Mouse (Mus musculus): ENCODE results near the gene Adk. TPM values are rescaled to one million over a fixed set of nuclear protein-coding genes. Genes with fewer than 3 reads are reported as not detected.

Gene Adk
- polyA plus RNA-seq, 1 experiment from 2014 or later, result 230 TPM

DNA sequence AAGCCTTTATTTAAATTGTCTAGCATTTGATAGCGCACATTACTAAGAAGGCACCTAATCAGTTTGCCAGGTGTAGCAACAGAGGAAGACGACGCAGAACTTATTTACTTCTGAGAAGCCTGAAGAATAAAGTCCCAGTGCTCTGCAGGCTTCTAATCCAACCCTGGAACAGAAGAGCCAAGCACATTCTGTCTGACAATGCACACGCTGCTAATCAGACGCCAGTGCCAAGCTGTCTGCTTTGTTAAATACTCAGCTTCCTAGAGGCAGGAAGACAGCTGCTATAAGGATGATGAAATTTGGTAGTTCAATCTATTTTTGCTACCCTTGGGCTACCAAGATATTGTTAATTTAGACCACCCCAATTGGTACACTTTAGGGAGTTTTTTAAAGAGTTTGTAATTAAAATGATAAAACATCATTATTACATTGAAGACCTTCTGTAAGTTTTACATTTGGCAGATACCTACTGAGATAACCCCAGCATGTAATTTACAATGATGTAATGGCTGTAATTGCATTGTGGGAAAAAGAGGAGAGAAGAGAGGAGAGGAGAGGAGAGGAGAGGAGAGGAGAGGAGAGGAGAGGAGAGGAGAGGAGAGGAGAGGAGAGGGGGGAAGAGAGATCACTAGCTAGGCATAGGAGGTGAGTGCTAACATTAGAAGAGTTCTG lies 201.1 kb downstream of the Adk start:
- no peaks in the 10 kb centered on the region for H3K36me3 ChIP-seq
- H3K9ac ChIP-seq, result no peak overlapping the region
- H3K27ac ChIP-seq, result no peak overlapping the region
- H3K4me3 ChIP-seq (replicated peaks), result no peak overlapping the region
- WGBS, result 61% methylated on average over 5 of the region's 5 CpGs
- H3K4me2 ChIP-seq (replicated peaks), result no peak overlapping the region
- no peak for ATAC-seq
- H3K9me3 ChIP-seq, result no peaks in the 10 kb centered on the region
- no peaks in the 10 kb centered on the region for H3K27me3 ChIP-seq (replicated peaks)
- H3K4me1 ChIP-seq (replicated peaks), result no peaks in the 10 kb centered on the region

DNA sequence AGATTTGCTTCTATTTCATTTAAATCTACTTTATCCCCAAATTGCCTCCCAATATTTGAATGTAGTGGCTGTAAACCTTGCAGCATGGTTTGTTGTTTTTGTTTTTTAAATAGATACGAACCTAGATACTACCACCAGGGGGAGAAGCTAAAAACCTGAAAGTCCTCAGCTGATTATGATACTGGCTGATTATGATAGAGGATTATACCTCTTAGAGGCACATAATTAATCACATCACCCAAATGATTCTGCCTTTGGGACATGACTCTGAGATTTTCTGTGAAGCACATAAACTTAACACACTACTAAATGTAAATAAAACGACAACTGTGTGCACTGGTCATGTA lies 201.6 kb downstream of the Adk start:
- no peak overlapping the region for H3K4me2 ChIP-seq (replicated peaks)
- 85% methylated on average over 2 of the region's 2 CpGs for WGBS
- ATAC-seq, result no peak

DNA sequence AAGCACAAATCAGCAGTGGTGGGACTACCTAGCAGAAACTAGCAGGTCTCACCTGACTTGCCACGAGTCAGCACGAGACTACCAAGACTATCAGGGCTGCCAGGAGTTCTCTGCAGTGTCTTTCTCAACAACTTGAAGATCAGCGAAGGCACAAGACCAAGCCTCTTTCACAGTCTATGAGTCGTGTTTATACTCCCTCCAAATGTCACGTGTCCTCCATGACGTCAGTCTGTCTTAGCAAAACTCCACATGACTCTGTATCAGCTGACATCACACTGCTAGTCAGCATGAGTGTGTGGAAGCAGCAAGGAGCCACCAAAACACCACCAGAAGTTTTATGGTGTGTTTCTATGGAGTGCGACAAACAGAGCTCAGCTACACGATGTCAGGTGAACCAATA lies 215.9 kb downstream of the Adk start:
- Histone ChIP-seq H3K27ac (no peak overlapping the region), H3K27me3 (replicated peaks) (no peaks in the 10 kb centered on the region), H3K4me1 (replicated peaks) (no peaks in the 10 kb centered on the region; the same call in 1 of the 2 replicates), H3K4me2 (replicated peaks) (no peak overlapping the region), H3K36me3 (no peaks in the 10 kb centered on the region), H3K9me3 (no peaks in the 10 kb centered on the region), H3K4me3 (replicated peaks) (no peak overlapping the region), H3K9ac (no peak overlapping the region)
- ATAC-seq, result no peak
- WGBS, result 86% methylated on average over 8 of the region's 8 CpGs

More for the DNA sequence above, 201.6 kb downstream of the Adk start:
- Histone ChIP-seq H3K27me3 (replicated peaks) (no peaks in the 10 kb centered on the region), H3K36me3 (no peaks in the 10 kb centered on the region), H3K4me1 (replicated peaks) (no peaks in the 10 kb centered on the region), H3K4me3 (replicated peaks) (no peak overlapping the region), H3K27ac (no peak overlapping the region), H3K9ac (no peak overlapping the region), H3K9me3 (no peaks in the 10 kb centered on the region)

DNA sequence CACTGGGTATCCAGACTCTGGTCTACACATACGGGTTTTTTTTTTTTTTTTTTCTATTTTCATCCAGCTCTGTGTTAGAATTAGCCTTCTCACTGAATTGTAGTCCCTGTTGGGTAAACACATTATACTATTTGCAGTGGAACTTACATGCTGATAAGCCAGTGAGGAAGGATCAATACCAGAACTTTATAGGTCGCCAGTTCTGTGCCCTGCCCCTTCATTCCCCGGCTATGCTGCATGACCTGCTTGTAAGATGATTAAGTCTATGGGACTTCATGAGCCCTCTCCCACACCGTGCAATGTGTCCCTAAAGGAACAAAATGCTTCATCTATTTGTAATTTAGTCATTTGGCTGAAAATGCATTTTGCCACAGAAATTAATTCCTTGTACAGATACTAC lies 219.1 kb downstream of the Adk start:
- H3K4me3 ChIP-seq (replicated peaks), result no peak overlapping the region
- no peak overlapping the region for H3K4me2 ChIP-seq (replicated peaks)
- WGBS, result 61% methylated on average over 4 of the region's 4 CpGs
- H3K4me1 ChIP-seq (replicated peaks), result no peaks in the 10 kb centered on the region; the same call in 1 of the 2 replicates
- no peaks in the 10 kb centered on the region for H3K36me3 ChIP-seq
- H3K9me3 ChIP-seq, result no peaks in the 10 kb centered on the region
- no peak overlapping the region for H3K9ac ChIP-seq
- ATAC-seq, result peak; percentile 55
- no peak overlapping the region for H3K27ac ChIP-seq
- H3K27me3 ChIP-seq (replicated peaks), result no peaks in the 10 kb centered on the region

DNA sequence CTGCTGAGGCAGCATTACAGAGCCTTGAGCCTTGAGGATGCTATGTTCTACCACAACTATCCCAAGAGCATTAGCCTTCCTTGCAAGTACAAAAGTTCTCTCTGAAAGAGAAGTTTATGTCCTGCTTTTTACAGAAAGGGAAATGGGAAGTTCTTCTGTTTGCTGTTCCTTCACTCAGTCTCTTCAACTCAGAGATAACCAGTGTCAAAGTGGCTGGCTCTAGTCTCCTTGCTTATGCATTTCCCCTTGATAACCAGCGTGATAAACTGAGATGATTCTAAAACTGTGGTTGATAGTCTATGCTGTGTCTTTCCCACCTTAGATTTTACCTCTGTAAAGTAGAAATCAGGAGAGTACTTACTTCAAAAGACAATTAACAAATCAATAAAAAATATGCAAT lies 223.4 kb downstream of the Adk start:
- Histone ChIP-seq H3K27ac (no peak overlapping the region), H3K4me3 (replicated peaks) (no peak overlapping the region), H3K27me3 (replicated peaks) (no peaks in the 10 kb centered on the region), H3K4me1 (replicated peaks) (no peaks in the 10 kb centered on the region; the same call in 1 of the 2 replicates), H3K9me3 (no peaks in the 10 kb centered on the region), H3K4me2 (replicated peaks) (no peak overlapping the region), H3K9ac (no peak overlapping the region), H3K36me3 (no peaks in the 10 kb centered on the region)
- WGBS, result 69% methylated on average over 1 of the region's 1 CpGs
- ATAC-seq, result no peak

DNA sequence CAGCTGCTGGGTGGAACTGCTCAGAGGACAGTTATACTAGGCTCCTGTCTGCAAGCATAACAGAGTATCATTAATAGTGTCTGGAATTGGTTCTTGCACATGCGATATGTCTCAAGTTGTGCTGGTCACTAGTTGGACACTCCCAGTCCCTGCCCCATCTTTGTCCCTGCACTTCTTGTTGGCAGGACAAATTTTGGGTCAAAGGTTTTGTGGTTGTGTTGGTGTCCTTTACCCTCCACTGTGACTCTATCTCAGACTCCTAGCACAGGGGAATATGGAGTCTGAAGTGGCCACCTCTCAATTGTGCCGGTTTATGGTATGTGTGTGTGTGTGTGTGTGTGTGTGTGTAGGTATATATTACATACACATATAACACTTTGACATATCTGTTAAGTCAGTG lies 225.9 kb downstream of the Adk start:
- WGBS, result 82% methylated on average over 2 of the region's 2 CpGs
- Histone ChIP-seq H3K9ac (no peak overlapping the region), H3K4me3 (replicated peaks) (no peak overlapping the region), H3K27me3 (replicated peaks) (no peaks in the 10 kb centered on the region), H3K36me3 (no peaks in the 10 kb centered on the region), H3K27ac (no peak overlapping the region), H3K4me2 (replicated peaks) (no peak overlapping the region), H3K9me3 (no peaks in the 10 kb centered on the region), H3K4me1 (replicated peaks) (no peaks in the 10 kb centered on the region; the same call in 1 of the 2 replicates)
- ATAC-seq, result no peak

DNA sequence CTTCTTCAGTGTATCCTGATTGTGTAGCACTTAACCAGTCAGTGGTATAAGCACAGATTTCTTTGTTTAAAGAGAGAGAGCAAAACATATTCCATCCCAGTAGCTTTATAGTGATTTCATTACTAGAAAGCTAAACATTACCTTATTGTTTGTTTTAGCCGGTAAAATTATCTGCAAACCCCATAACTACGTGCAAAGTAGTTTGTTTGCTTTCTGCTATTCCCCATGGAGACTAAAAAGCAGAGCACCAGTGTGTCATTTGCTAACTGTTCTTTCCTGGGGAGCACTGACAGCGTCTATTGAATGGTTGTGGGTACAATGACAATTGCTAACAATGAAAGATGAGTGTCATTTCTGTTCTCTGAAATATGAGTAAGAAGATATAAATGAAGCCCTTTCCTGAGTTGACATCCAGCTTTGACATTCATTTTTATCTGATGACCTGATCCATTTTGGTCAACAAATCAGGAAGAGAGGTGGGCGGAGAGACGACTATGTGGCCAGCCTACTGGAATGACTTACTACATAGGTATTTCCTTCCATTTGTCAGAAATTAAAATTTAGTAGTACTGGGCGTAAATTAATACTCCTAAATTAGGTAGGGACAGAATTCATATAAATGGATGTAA lies 226.6 kb downstream of the Adk start:
- no peak overlapping the region for H3K9ac ChIP-seq
- no peak overlapping the region for H3K4me3 ChIP-seq (replicated peaks)
- WGBS, result 52% methylated on average over 6 of the region's 6 CpGs
- H3K9me3 ChIP-seq, result no peaks in the 10 kb centered on the region
- no peaks in the 10 kb centered on the region; the same call in 1 of the 2 replicates for H3K4me1 ChIP-seq (replicated peaks)
- ATAC-seq, result peak; percentile 56
- no peaks in the 10 kb centered on the region for H3K27me3 ChIP-seq (replicated peaks)
- no peak overlapping the region for H3K27ac ChIP-seq
- no peaks in the 10 kb centered on the region for H3K36me3 ChIP-seq
- no peak overlapping the region for H3K4me2 ChIP-seq (replicated peaks)

DNA sequence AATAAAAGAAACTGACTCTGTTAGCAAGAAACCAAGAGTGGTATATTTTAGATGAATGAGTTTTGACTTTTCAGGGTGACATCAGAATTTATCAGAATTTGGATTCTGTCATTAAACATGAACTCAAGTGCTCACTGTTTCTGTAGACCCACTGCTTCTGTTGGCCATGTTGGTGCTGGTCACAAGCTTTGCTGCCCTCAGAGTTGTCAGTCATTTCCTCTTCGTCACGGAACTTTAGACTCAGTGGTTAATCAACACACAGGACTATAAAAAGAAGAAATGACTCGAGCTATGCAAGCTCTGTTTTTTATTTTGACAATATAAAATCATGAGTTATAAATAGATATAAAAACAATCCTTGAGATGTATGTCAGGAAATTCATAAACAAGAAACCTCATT lies 228.1 kb downstream of the Adk start:
- no peak overlapping the region for H3K4me2 ChIP-seq (replicated peaks)
- H3K36me3 ChIP-seq, result no peaks in the 10 kb centered on the region
- H3K4me3 ChIP-seq (replicated peaks), result no peak overlapping the region
- H3K4me1 ChIP-seq (replicated peaks), result no peaks in the 10 kb centered on the region; the same call in 1 of the 2 replicates
- WGBS, result 50% methylated on average over 3 of the region's 3 CpGs
- no peak overlapping the region for H3K9ac ChIP-seq
- H3K27me3 ChIP-seq (replicated peaks), result no peaks in the 10 kb centered on the region
- no peak overlapping the region for H3K27ac ChIP-seq
- ATAC-seq, result peak; percentile 67
- H3K9me3 ChIP-seq, result no peaks in the 10 kb centered on the region

DNA sequence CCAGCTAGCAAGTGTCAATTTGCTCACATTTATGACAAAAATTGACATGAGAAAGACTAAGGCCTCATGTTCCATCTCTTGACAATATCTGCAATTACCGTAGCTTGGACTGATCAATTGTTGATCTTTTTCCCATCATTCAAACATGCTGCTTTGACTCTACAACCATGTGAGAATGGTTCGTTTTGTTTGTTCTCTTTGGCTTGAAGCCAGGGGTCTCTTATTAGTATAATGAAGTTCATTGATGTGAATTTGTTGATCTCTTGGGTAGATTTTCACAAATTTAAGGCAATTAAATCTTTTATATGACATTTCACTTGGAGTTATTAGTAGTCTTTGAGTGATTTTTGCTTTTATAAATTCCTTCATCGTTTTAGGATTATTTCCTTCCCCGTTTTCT lies 229.1 kb downstream of the Adk start:
- no peaks in the 10 kb centered on the region for H3K9me3 ChIP-seq
- no peaks in the 10 kb centered on the region for H3K4me1 ChIP-seq (replicated peaks)
- H3K4me2 ChIP-seq (replicated peaks), result no peak overlapping the region
- H3K9ac ChIP-seq, result no peak overlapping the region
- 87% methylated on average over 4 of the region's 4 CpGs for WGBS
- ATAC-seq, result no peak
- no peaks in the 10 kb centered on the region for H3K36me3 ChIP-seq
- no peaks in the 10 kb centered on the region for H3K27me3 ChIP-seq (replicated peaks)
- H3K27ac ChIP-seq, result no peak overlapping the region
- H3K4me3 ChIP-seq (replicated peaks), result no peak overlapping the region

DNA sequence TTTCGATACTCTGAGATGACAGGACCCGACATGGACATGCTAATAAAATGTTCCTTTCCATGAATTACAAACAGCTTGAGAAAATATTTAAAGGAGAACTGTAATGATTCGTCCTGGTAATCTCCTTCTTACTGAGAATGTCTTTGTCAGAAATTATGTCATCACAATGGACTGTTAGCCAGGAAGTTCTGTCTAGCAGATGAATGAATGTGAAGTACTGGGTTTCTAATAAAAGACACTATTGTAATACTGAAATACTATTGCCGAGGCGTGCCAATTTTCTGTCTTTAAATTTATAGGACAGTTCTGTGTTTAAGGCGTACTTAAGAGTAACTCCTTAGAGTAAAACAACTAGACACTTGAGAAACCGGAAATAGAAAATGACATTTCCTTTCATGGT lies 231.7 kb downstream of the Adk start:
- no peak for ATAC-seq
- Histone ChIP-seq H3K36me3 (no peaks in the 10 kb centered on the region), H3K4me1 (replicated peaks) (no peaks in the 10 kb centered on the region)

DNA sequence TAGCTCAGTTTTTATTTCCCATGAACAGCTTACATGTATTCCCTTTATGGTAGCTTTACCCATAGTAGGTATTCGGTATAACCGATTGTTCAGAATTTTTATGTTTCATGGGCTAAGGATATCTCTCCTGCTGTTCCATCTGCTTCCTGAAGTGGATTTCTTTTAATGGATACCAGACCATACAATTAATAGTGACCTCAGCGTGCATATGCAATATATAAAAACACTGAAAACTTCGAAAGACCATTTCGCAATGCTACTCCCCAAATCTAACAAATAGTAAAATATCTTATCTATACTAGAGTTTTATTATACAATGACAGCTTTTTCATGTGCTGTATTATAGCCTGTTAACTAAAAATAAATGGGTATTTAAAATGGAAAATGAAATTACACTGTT lies 232.5 kb downstream of the Adk start:
- Histone ChIP-seq H3K9me3 (no peaks in the 10 kb centered on the region), H3K4me3 (replicated peaks) (no peak overlapping the region), H3K4me1 (replicated peaks) (no peaks in the 10 kb centered on the region), H3K9ac (no peak overlapping the region), H3K36me3 (no peaks in the 10 kb centered on the region), H3K27ac (no peak overlapping the region), H3K4me2 (replicated peaks) (no peak overlapping the region), H3K27me3 (replicated peaks) (no peaks in the 10 kb centered on the region)
- ATAC-seq, result no peak
- WGBS, result 68% methylated on average over 5 of the region's 5 CpGs

More for the DNA sequence above, 231.7 kb downstream of the Adk start:
- Histone ChIP-seq H3K4me3 (replicated peaks) (no peak overlapping the region), H3K9ac (no peak overlapping the region), H3K4me2 (replicated peaks) (no peak overlapping the region), H3K27ac (no peak overlapping the region), H3K27me3 (replicated peaks) (no peaks in the 10 kb centered on the region), H3K9me3 (no peaks in the 10 kb centered on the region)
- 53% methylated on average over 7 of the region's 7 CpGs for WGBS

DNA sequence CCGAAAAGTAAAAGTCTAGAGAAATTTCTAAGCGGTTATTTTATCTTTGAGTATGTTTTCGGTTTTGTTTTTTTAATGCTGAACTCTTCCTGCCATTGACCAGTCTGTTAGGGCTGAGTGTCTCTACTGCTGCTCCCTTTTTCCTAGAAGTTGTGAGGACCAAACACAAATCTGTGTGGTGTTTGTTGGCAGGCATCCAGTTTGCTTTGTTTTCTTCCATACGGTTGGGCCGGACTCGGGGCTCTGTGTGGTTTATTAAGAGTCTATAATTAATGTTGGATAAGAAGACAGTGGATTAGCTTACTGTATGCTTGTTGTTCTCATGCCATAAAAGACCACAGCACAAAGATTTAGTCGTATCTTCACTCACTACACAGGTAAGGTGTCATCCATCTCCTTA lies 233.9 kb downstream of the Adk start:
- Histone ChIP-seq H3K9ac (no peak overlapping the region), H3K4me3 (replicated peaks) (no peak overlapping the region), H3K4me1 (replicated peaks) (no peaks in the 10 kb centered on the region), H3K27ac (no peak overlapping the region), H3K9me3 (no peaks in the 10 kb centered on the region), H3K4me2 (replicated peaks) (no peak overlapping the region), H3K36me3 (no peaks in the 10 kb centered on the region), H3K27me3 (replicated peaks) (no peaks in the 10 kb centered on the region)
- WGBS, result 68% methylated on average over 7 of the region's 7 CpGs
- ATAC-seq, result no peak
